Mouse (Mus musculus): ENCODE data around the gene Khdc1b. TPM values are rescaled to one million over a fixed set of nuclear protein-coding genes. Genes with fewer than 3 reads are reported as not detected.

Khdc1b gene
- total RNA-seq, 1 experiment: not detected

DNA sequence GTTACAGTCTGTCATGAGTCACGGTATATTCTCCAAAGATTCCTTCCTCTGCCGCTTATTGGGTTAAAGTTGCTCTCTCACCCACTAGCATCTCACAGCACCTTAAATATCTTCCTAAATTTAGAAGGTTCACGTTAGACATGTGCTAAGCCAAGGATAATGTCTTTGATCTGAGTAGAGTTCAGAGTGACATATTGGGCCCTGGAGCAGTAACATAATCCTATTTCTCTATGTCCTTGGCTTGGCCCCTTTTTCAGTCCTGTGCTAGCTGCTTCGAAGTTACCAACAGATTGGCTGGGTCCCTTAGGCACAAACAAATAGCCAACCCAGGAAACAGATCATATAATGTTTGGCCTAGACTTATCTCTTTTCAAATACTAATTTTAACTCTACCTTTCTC is 44.7 kb downstream of the Khdc1b start:
- Histone ChIP-seq H3K9me3 (ENCODE audit: control insufficient read depth, insufficient read depth, low read depth, low read length) (no peaks in the 10 kb centered on the region), H3K9ac (ENCODE audit: insufficient read depth, low read depth, low read length, poor library complexity, severe bottlenecking) (no peak overlapping the region), H3K27ac (ENCODE audit: insufficient read depth, low read depth, low read length, poor library complexity, severe bottlenecking) (no peak overlapping the region), H3K36me3 (ENCODE audit: control insufficient read depth, insufficient read depth, low read length, poor library complexity, severe bottlenecking) (no peaks in the 10 kb centered on the region), H3K4me1 (ENCODE audit: control insufficient read depth in 2 of 2, insufficient read depth in 2 of 2, low read length in 2 of 2, poor library complexity in 1 of 2) (no peaks in the 10 kb centered on the region), H3K4me3 (ENCODE audit: insufficient read depth in 1 of 2, low read depth in 1 of 2, low read length in 2 of 2, poor library complexity in 1 of 2, severe bottlenecking in 1 of 2) (no peak overlapping the region)
- in situ Hi-C loops (cut with MboI; ENCODE audit: low sequenced_read_pairs in 2 of 2, unreplicated experiment in 2 of 2): no loop called here
- TF ChIP-seq MAFK (IDR thresholded peaks at IDR 0.05; ENCODE audit: insufficient read depth, low read depth, low read length): no peak
- DNase-seq (ENCODE audit: low read depth, low spot score): no peak

DNA sequence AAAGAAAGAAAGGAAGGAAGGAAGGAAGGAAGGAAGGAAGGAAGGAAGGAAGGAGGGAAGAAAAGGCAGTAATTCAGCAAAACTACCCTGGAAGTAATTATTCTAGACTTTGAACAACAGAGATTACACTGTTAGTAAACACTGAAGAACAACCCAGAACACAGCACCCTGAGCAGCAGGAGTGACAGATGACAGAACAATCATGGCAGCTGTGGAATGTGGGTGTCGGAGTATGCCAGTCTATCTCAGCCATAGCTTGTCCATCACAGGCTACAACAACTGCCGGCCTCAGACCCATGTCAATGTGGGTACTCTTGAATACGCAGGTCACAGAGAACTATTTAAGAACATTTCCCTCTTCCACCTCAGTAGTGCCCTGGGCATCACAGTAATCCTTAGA is 48.3 kb downstream of the Khdc1b start:
- in situ Hi-C loops (cut with MboI; ENCODE audit: low sequenced_read_pairs in 2 of 2, unreplicated experiment in 2 of 2): no loop called here

DNA sequence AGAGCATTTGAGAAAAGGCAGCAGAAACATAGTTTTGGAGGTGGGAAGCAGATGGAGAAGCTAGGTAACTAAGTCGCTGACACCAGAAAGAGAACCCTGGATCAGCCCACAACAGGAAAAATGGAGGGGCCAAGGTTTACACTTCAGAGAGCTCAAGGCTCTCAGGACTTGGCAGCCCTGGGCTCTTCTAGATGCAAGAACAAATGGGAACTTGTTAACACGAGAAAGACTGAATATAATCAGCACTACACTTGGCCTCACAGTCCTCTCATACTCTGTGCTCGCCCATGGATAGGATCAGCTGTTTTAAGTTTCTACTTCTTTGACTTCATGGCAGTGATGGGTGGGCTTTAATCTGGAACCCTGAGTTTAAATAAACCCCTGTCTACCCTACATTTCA is 51.5 kb downstream of the Khdc1b start:
- H3K9ac ChIP-seq (ENCODE audit: insufficient read depth, low read depth, low read length, poor library complexity, severe bottlenecking): no peak overlapping the region
- no peaks in the 10 kb centered on the region for H3K36me3 ChIP-seq (ENCODE audit: control insufficient read depth, insufficient read depth, low read length, poor library complexity, severe bottlenecking)
- DNase-seq (ENCODE audit: low read depth, low spot score): no peak
- no peak overlapping the region for H3K4me3 ChIP-seq (ENCODE audit: insufficient read depth in 1 of 2, low read depth in 1 of 2, low read length in 2 of 2, poor library complexity in 1 of 2, severe bottlenecking in 1 of 2)
- TF ChIP-seq HCFC1 (IDR thresholded peaks at IDR 0.05; ENCODE audit: borderline replicate concordance, insufficient read depth, low read length) (no peak), ZNF384 (IDR thresholded peaks at IDR 0.05; ENCODE audit: low read depth, low read length) (no peak), CHD2 (IDR thresholded peaks at IDR 0.05; ENCODE audit: low read depth, low read length) (no peak), MAFK (IDR thresholded peaks at IDR 0.05; ENCODE audit: insufficient read depth, low read depth, low read length) (no peak), ZC3H11A (IDR thresholded peaks at IDR 0.05; ENCODE audit: borderline replicate concordance, low read depth, low read length) (no peak)
- in situ Hi-C loops (cut with MboI; ENCODE audit: low sequenced_read_pairs in 2 of 2, unreplicated experiment in 2 of 2): no loop called here
- H3K27ac ChIP-seq (ENCODE audit: insufficient read depth, low read depth, low read length, poor library complexity, severe bottlenecking): no peak overlapping the region
- no peaks in the 10 kb centered on the region for H3K4me1 ChIP-seq (ENCODE audit: control insufficient read depth in 2 of 2, insufficient read depth in 2 of 2, low read length in 2 of 2, poor library complexity in 1 of 2)
- H3K9me3 ChIP-seq (ENCODE audit: control insufficient read depth, insufficient read depth, low read depth, low read length): no peaks in the 10 kb centered on the region

More for the DNA sequence above, 48.3 kb downstream of the Khdc1b start:
- no peaks in the 10 kb centered on the region for H3K36me3 ChIP-seq (ENCODE audit: control insufficient read depth, insufficient read depth, low read length, poor library complexity, severe bottlenecking)
- H3K4me1 ChIP-seq (ENCODE audit: control insufficient read depth in 2 of 2, insufficient read depth in 2 of 2, low read length in 2 of 2, poor library complexity in 1 of 2): no peaks in the 10 kb centered on the region
- H3K27ac ChIP-seq (ENCODE audit: insufficient read depth, low read depth, low read length, poor library complexity, severe bottlenecking): no peak overlapping the region
- TF ChIP-seq CHD2 (IDR thresholded peaks at IDR 0.05; ENCODE audit: low read depth, low read length): no peak
- no peak for TF ChIP-seq HCFC1 (IDR thresholded peaks at IDR 0.05; ENCODE audit: borderline replicate concordance, insufficient read depth, low read length)
- TF ChIP-seq MAFK (IDR thresholded peaks at IDR 0.05; ENCODE audit: insufficient read depth, low read depth, low read length): no peak
- TF ChIP-seq ZC3H11A (IDR thresholded peaks at IDR 0.05; ENCODE audit: borderline replicate concordance, low read depth, low read length): no peak
- no peak for TF ChIP-seq ZNF384 (IDR thresholded peaks at IDR 0.05; ENCODE audit: low read depth, low read length)
- H3K9me3 ChIP-seq (ENCODE audit: control insufficient read depth, insufficient read depth, low read depth, low read length): no peaks in the 10 kb centered on the region
- H3K9ac ChIP-seq (ENCODE audit: insufficient read depth, low read depth, low read length, poor library complexity, severe bottlenecking): no peak overlapping the region
- no peak overlapping the region for H3K4me3 ChIP-seq (ENCODE audit: insufficient read depth in 1 of 2, low read depth in 1 of 2, low read length in 2 of 2, poor library complexity in 1 of 2, severe bottlenecking in 1 of 2)
- no peak for DNase-seq (ENCODE audit: low read depth, low spot score)

Other genes starting within 250 kb of the Khdc1b start
- 5.7 and 5.8 TPM in 2 replicates for gene Tmem14a, start 165.0 kb upstream of the Khdc1b start, total RNA-seq (2012; rRNA removed)
- gene Gsta3, start 143.0 kb upstream of the Khdc1b start, total RNA-seq (2012; rRNA removed): 4.5 and 11.7 TPM in 2 replicates
- gene Khdc1a, start 33.9 kb upstream of the Khdc1b start, total RNA-seq (2012; rRNA removed): not detected in 2 replicates
- not detected in 2 replicates for gene Khdc1c, start 15.2 kb upstream of the Khdc1b start, total RNA-seq (2012; rRNA removed)

Data from ES-E14 (cell line).